Mouse (Mus musculus) erythroblast, embryonic 14.5 days (primary cell): ENCODE data around the gene Cct5. TPM values are rescaled to one million over a fixed set of nuclear protein-coding genes. Genes with fewer than 3 reads are reported as not detected.

ENCODE experiments used
- H3K27me3 ChIP-seq: 2 replicates; pipeline ENCODE4 v1.6.1; 2012; ENCODE audit warnings: inconsistent platforms; ENCODE audit not compliant: control insufficient read depth
- H3K36me3 ChIP-seq: 2 replicates; pipeline ENCODE4 v1.6.1; 2012; ENCODE audit warnings: mild to moderate bottlenecking, inconsistent platforms; ENCODE audit not compliant: control insufficient read depth
- H3K4me1 ChIP-seq: 2 replicates; pipeline ENCODE4 v1.6.1; 2012; ENCODE audit warnings: inconsistent platforms; ENCODE audit not compliant: control insufficient read depth
- H3K4me3 ChIP-seq: replicated peaks from 2 replicates; pipeline ENCODE3; 2012; ENCODE audit warnings: moderate library complexity, mild to moderate bottlenecking, inconsistent platforms
- H3K9me3 ChIP-seq: 2 replicates; pipeline ENCODE4 v1.6.1; 2012; ENCODE audit warnings: low read length, inconsistent platforms, mixed read lengths; ENCODE audit not compliant: control insufficient read depth
- GATA1 ChIP-seq: IDR thresholded peaks from 2 replicates; pipeline ENCODE4 v1.6.1; 2012; ENCODE audit warnings: low read length, inconsistent platforms, mixed read lengths
- TAL1 ChIP-seq: IDR thresholded peaks from 3 replicates; pipeline ENCODE4 v1.6.1; 2012; ENCODE audit warnings: low read length, inconsistent platforms, mixed read lengths
- polyA plus RNA-seq: library from polyadenylated mRNA; stranded (reverse); fragments of >175 nt; gene quantifications from 2 replicates; pipeline ENCODE4 v1.2.3, GENCODE M21; 2012

Gene Cct5
- polyA plus RNA-seq, result 2.6 and 3.0 TPM in 2 replicates

GRCm38 (mm10) chr15:31601646-31602374 is at the start of gene Cct5, which contains the start of gene Fam173b:
Gene Cct5, minus strand, starts transcription at chr15:31601804.
Gene Fam173b, plus strand, starts transcription at chr15:31601852.
- no peaks in the 10 kb centered on the region for H3K9me3 ChIP-seq
- H3K4me1 ChIP-seq, result peaks cover 41% of the 10 kb centered on the region
- peaks cover 26% of the 10 kb centered on the region for H3K36me3 ChIP-seq
- H3K4me3 ChIP-seq, result peak within 1 kb of the TSS; percentile 79
- TF ChIP-seq TAL1 (no peak), GATA1 (no peak)
- H3K27me3 ChIP-seq, result no peaks in the 10 kb centered on the region

GRCm38 (mm10) chr15:31650821-31651220 is 49.2 kb upstream of the Cct5 start:
- Histone ChIP-seq H3K9me3 (no peaks in the 10 kb centered on the region), H3K4me3 (no peak overlapping the region), H3K36me3 (no peaks in the 10 kb centered on the region), H3K4me1 (no peaks in the 10 kb centered on the region), H3K27me3 (no peaks in the 10 kb centered on the region)
- TF ChIP-seq TAL1 (no peak), GATA1 (no peak)

GRCm38 (mm10) chr15:31649691-31650090 is 48.1 kb upstream of the Cct5 start:
- Histone ChIP-seq H3K9me3 (no peaks in the 10 kb centered on the region), H3K4me1 (no peaks in the 10 kb centered on the region), H3K36me3 (no peaks in the 10 kb centered on the region), H3K4me3 (no peak overlapping the region), H3K27me3 (no peaks in the 10 kb centered on the region)
- TF ChIP-seq TAL1, result no peak
- TF ChIP-seq GATA1, result no peak

GRCm38 (mm10) chr15:31647851-31648569 is 46.4 kb upstream of the Cct5 start:
- TF ChIP-seq TAL1 (no peak), GATA1 (no peak)
- no peaks in the 10 kb centered on the region for H3K36me3 ChIP-seq
- H3K4me1 ChIP-seq, result no peaks in the 10 kb centered on the region
- no peaks in the 10 kb centered on the region for H3K9me3 ChIP-seq
- H3K27me3 ChIP-seq, result no peaks in the 10 kb centered on the region
- H3K4me3 ChIP-seq, result no peak overlapping the region

GRCm38 (mm10) chr15:31647225-31647624 is 45.6 kb upstream of the Cct5 start:
- Histone ChIP-seq H3K27me3 (no peaks in the 10 kb centered on the region), H3K4me3 (no peak overlapping the region), H3K4me1 (no peaks in the 10 kb centered on the region), H3K36me3 (no peaks in the 10 kb centered on the region), H3K9me3 (no peaks in the 10 kb centered on the region)
- TF ChIP-seq GATA1 (no peak), TAL1 (no peak)

- Histone ChIP-seq H3K27me3 (no peaks in the 10 kb centered on the region), H3K4me3 (no peak overlapping the region), H3K36me3 (no peaks in the 10 kb centered on the region), H3K4me1 (no peaks in the 10 kb centered on the region), H3K9me3 (no peaks in the 10 kb centered on the region)
- TF ChIP-seq TAL1, result no peak
- no peak for TF ChIP-seq GATA1
These were observed 34.5 kb upstream of the Cct5 start for GRCm38 (mm10) chr15:31636091-31636595.

- no peaks in the 10 kb centered on the region for H3K27me3 ChIP-seq
- no peaks in the 10 kb centered on the region for H3K36me3 ChIP-seq
- no peak for TF ChIP-seq TAL1
- no peaks in the 10 kb centered on the region for H3K9me3 ChIP-seq
- H3K4me3 ChIP-seq, result no peak overlapping the region
- no peaks in the 10 kb centered on the region for H3K4me1 ChIP-seq
These were observed 33.0 kb upstream of the Cct5 start for GRCm38 (mm10) chr15:31634582-31634981.

- no peaks in the 10 kb centered on the region for H3K4me1 ChIP-seq
- H3K9me3 ChIP-seq, result no peaks in the 10 kb centered on the region
- no peaks in the 10 kb centered on the region for H3K36me3 ChIP-seq
- H3K27me3 ChIP-seq, result no peaks in the 10 kb centered on the region
- no peak for TF ChIP-seq GATA1
- TF ChIP-seq TAL1, result no peak
- no peak overlapping the region for H3K4me3 ChIP-seq
These were observed 30.9 kb upstream of the Cct5 start for GRCm38 (mm10) chr15:31632478-31632877.

- H3K9me3 ChIP-seq, result no peaks in the 10 kb centered on the region
- no peak overlapping the region for H3K4me3 ChIP-seq
- H3K27me3 ChIP-seq, result no peaks in the 10 kb centered on the region
- H3K4me1 ChIP-seq, result no peaks in the 10 kb centered on the region
- TF ChIP-seq GATA1, result no peak
- TF ChIP-seq TAL1, result no peak
- no peaks in the 10 kb centered on the region for H3K36me3 ChIP-seq
These were observed 29.8 kb upstream of the Cct5 start for GRCm38 (mm10) chr15:31631396-31631858.
